Mouse (Mus musculus) cerebellum, adult 2 months (tissue): ENCODE measurements around the gene Nell1.

ENCODE experiments used
- CTCF ChIP-seq: fragments of 200-500 bp; IDR thresholded peaks from 2 replicates; pipeline ENCODE4 v1.5.1; 2011; ENCODE audit warnings: low read depth, mild to moderate bottlenecking, control low read depth, low read length, moderate library complexity, borderline replicate concordance; ENCODE audit not compliant: insufficient read depth
- POLR2A ChIP-seq: fragments of 200-500 bp; IDR thresholded peaks from 2 replicates; pipeline ENCODE4 v1.6.1; 2011; ENCODE audit warnings: low read length, control low read depth, borderline replicate concordance; ENCODE audit not compliant: insufficient read depth

DNA sequence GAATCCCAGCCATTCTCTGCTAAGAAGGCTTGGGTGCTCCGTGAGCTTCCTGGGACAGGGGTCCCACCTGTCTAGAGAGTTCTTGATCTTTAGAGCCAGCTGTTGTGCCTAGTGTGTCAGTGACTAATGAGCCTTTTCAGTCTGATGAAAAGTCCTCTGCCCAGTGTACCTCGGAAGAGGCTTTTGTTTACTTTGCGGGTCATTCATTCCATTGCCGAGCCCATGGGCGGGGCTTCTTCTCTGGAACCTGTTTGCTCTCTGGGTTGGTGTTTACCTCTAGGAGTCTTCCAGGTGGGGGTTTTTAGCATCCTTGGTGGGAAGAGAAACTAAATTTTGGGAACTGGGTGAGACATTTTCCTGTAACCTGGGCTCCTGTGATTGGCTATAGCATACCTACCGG lies 10.0 kb downstream of the Nell1 start:
- TF ChIP-seq CTCF (no peak), POLR2A (no peak)
